Mouse (Mus musculus) embryonic facial prominence, embryonic 14.5 days (tissue): ENCODE measurements around the gene Pgap3. TPM values are rescaled to one million over a fixed set of nuclear protein-coding genes. Genes with fewer than 3 reads are reported as not detected.

Experiments
- ATAC-seq: fragments of 200-750 bp; cut with Nextera tagmentation; 2 replicates; pipeline ENCODE4 v1.8.0; 2017; ENCODE audit warnings: low read depth, moderate number of reproducible peaks, moderate TSS enrichment
- DNase-seq: peaks from one replicate; pipeline ENCODE4 v3.0.0-alpha.2; 2015; ENCODE audit warnings: low spot score
- H3K27ac ChIP-seq: fragments of 300-500 bp; sonication (generic); replicated peaks from 2 replicates; pipeline ENCODE4 v1.5.1; 2014; ENCODE audit warnings: low read depth, mild to moderate bottlenecking, low read length, moderate library complexity
- H3K27me3 ChIP-seq: fragments of 300-500 bp; sonication (generic); replicated peaks from 2 replicates; pipeline ENCODE4 v1.6.1; 2014; ENCODE audit warnings: low read length; ENCODE audit not compliant: control insufficient read depth, insufficient read depth
- H3K36me3 ChIP-seq: fragments of 300-500 bp; sonication (generic); 2 replicates; pipeline ENCODE4 v1.6.1; 2014; ENCODE audit warnings: low read length, mixed read lengths; ENCODE audit not compliant: control insufficient read depth, insufficient read depth
- H3K4me1 ChIP-seq: fragments of 300-500 bp; sonication (generic); 2 replicates; pipeline ENCODE4 v1.6.1; 2014; ENCODE audit warnings: antibody characterized with exemption, low read length; ENCODE audit not compliant: control insufficient read depth, insufficient read depth
- H3K4me2 ChIP-seq: fragments of 300-500 bp; sonication (generic); 2 replicates; pipeline ENCODE4 v1.6.1; 2014; ENCODE audit warnings: low read depth, mild to moderate bottlenecking, low read length, moderate library complexity, mixed read lengths
- H3K4me3 ChIP-seq: fragments of 300-500 bp; sonication (generic); 2 replicates; pipeline ENCODE4 v1.5.1; 2014; ENCODE audit warnings: low read depth, mild to moderate bottlenecking, low read length
- H3K9ac ChIP-seq: fragments of 300-500 bp; sonication (generic); 2 replicates; pipeline ENCODE4 v1.6.1; 2014; ENCODE audit warnings: low read depth, mild to moderate bottlenecking, low read length, moderate library complexity, mixed read lengths
- H3K9me3 ChIP-seq: fragments of 300-500 bp; sonication (generic); 2 replicates; pipeline ENCODE4 v1.6.1; 2016; ENCODE audit warnings: low read length; ENCODE audit not compliant: control insufficient read depth
- WGBS: fragments of 180-500 bp; shearing (Covaris S2); extraction: QIAGEN DNeasy Blood & Tissue Kit; methylation state at CpG from one replicate; pipeline ENCODE4 v1.1.7; 2014; 5-methylcytosine and 5-hydroxymethylcytosine counted together
- polyA plus RNA-seq: library from polyadenylated mRNA; unstranded; fragments of >200 nt; fragmentation: Nextera tagmentation; extraction: Ambion mirVana; gene quantifications from 2 replicates; pipeline ENCODE4 v1.2.1, GENCODE M21; 2014

Pgap3 gene
- polyA plus RNA-seq, 1 experiment from 2014 or later: 9.3 TPM

- Histone ChIP-seq H3K36me3 (no peaks in the 10 kb centered on the region), H3K9ac (0 out of 2 replicates have a peak overlapping the region, but pooled peaks have one; percentile 30), H3K4me3 (no peak overlapping the region), H3K27ac (no peak overlapping the region), H3K9me3 (no peaks in the 10 kb centered on the region), H3K4me1 (peaks cover 4% of the 10 kb centered on the region; the same call in 1 of the 2 replicates), H3K4me2 (no peak overlapping the region), H3K27me3 (peaks cover 57% of the 10 kb centered on the region)
- DNase-seq: no peak
- 40% methylated on average over 7 of the region's 8 CpGs for WGBS
- no peak for ATAC-seq
These were observed 46.6 kb downstream of the Pgap3 start for GRCm38 (mm10) chr11:98353651-98354211.

DNA sequence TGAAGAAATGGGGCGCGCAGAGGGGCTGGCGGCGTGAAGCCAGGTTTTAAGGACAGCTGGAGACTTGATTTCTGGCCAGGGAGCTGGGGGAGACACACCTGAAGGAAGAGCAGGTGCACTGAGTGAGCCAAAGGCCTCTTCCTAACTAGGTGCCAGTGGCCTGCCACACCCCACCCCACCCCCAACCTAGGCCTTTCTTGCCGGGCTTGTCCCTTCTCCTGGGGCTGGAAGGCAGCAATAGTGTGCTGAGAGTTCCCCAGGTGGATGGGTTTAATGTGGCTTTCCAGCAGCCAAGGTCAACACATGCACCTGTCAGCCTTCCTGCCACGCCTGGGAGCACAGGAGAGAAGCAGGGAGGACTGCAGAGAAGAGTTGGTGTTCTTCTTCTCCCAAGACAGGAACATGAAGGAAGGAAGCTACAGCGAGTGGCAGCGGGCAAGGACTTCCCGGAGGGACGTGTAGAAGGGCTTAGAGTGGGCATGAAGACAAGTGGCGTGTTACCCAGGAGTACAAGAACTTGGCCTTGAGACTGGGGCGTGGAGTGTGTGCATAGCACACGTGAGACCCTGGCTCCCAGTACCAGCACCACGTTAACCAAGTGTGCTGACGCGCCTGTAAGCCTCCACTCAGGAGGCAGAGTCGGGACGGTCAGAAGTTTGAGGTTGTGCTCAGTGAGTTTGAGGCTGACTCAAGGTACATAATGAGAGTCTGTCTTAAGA lies 47.9 kb downstream of the Pgap3 start:
- no peak for ATAC-seq
- Histone ChIP-seq H3K4me3 (no peak overlapping the region), H3K4me2 (no peak overlapping the region), H3K9ac (no peak overlapping the region), H3K4me1 (peaks cover 4% of the 10 kb centered on the region; the same call in 1 of the 2 replicates), H3K9me3 (no peaks in the 10 kb centered on the region), H3K36me3 (no peaks in the 10 kb centered on the region), H3K27me3 (peaks cover 70% of the 10 kb centered on the region), H3K27ac (no peak overlapping the region)
- DNase-seq: no peak
- WGBS: 73% methylated on average over 18 of the region's 18 CpGs

DNA sequence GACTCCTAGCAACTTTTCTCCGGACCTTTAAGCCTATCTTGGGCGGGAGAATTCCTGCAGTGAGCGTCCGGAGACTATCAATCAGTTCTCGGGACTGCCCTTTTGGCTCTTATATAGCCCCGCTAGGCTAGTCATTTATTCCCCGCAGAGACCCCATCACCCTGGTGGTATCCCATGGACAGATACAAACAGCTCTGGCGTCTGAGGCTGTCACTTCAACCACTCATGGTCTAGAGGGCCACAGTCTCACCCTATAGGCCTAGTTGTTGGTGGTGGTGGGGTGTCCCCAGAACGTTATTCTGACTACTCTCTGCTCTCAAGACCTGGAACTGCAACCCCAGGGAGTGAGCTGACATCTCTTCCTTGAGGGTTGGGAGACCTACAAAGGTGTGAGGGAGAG lies 51.0 kb downstream of the Pgap3 start:
- H3K4me2 ChIP-seq: peak overlapping the region; percentile 91; the same call in 1 of the 2 replicates
- no peaks in the 10 kb centered on the region for H3K9me3 ChIP-seq
- H3K4me3 ChIP-seq: peak overlapping the region; percentile 50; the same call in 1 of the 2 replicates
- H3K36me3 ChIP-seq: no peaks in the 10 kb centered on the region
- no peak overlapping the region for H3K27ac ChIP-seq
- WGBS: 4% methylated on average over 9 of the region's 9 CpGs
- H3K4me1 ChIP-seq: peaks cover 4% of the 10 kb centered on the region; the same call in 1 of the 2 replicates
- DNase-seq (no peak), ATAC-seq (no peak)
- peak overlapping the region; percentile 56; the same call in 1 of the 2 replicates for H3K9ac ChIP-seq
- H3K27me3 ChIP-seq: peaks cover 87% of the 10 kb centered on the region

- peak; percentile 52 for DNase-seq
- peak; percentile 66; the same call in 1 of the 2 replicates for ATAC-seq
- Histone ChIP-seq H3K9me3 (no peaks in the 10 kb centered on the region), H3K4me1 (peaks cover 4% of the 10 kb centered on the region; the same call in 1 of the 2 replicates), H3K4me3 (peak within 1 kb of the TSS; percentile 50), H3K36me3 (no peaks in the 10 kb centered on the region), H3K27me3 (peaks cover 80% of the 10 kb centered on the region), H3K9ac (peak within 1 kb of the TSS; percentile 56), H3K4me2 (peak within 1 kb of the TSS; percentile 91), H3K27ac (no peak within 1 kb of the TSS)
- 0% methylated on average over 40 of the region's 55 CpGs for WGBS
These were observed 52.0 kb downstream of the Pgap3 start, which contains the start of gene Ppp1r1b for GRCm38 (mm10) chr11:98348083-98348961. Ppp1r1b (plus strand) TSS chr11:98348404.

DNA sequence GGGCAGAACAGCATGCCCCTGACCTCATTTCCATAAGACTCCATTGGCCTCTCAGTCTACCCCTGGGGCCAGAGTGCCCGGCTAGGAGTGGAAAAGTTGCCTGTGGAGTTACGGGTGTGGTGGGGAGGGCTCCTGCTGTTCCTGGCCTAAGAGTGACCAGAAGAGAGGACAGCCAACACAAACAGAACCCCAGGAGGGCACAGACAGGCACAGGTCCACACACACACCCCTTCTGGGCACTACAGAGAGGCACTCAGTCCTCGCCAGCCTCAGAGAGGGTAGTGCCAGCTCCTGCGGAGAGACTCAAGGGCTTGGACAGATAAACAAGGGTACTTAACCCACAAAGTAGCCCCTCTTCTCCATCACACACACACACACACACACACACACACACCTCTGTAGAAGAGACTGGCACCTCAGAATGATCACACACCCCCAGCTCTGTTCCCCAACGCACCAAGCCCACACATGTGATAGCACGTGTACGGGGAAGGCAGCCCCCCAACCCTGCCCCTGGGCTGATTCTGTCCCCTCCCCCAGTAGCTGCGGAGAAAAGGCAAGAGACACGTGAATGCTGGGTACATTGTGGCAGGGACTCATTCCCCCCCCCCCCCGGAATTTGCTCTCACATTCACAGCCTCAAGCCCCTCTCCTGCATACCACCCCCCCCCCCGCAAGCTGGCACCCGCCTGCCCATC lies 52.8 kb downstream of the Pgap3 start:
- Histone ChIP-seq H3K36me3 (no peaks in the 10 kb centered on the region), H3K4me1 (peaks cover 4% of the 10 kb centered on the region; the same call in 1 of the 2 replicates), H3K27ac (no peak overlapping the region), H3K4me3 (peak overlapping the region; percentile 50; the same call in 1 of the 2 replicates), H3K4me2 (peak overlapping the region; percentile 91; the same call in 1 of the 2 replicates), H3K27me3 (peaks cover 73% of the 10 kb centered on the region), H3K9me3 (no peaks in the 10 kb centered on the region), H3K9ac (no peak overlapping the region)
- 6% methylated on average over 8 of the region's 12 CpGs for WGBS
- DNase-seq (no peak), ATAC-seq (no peak)

- Histone ChIP-seq H3K9me3 (no peaks in the 10 kb centered on the region), H3K27ac (no peak overlapping the region), H3K4me3 (no peak overlapping the region), H3K4me2 (no peak overlapping the region), H3K9ac (no peak overlapping the region), H3K27me3 (peaks cover 75% of the 10 kb centered on the region), H3K4me1 (peaks cover 9% of the 10 kb centered on the region; the same call in 1 of the 2 replicates), H3K36me3 (no peaks in the 10 kb centered on the region)
- DNase-seq (no peak), ATAC-seq (no peak)
- WGBS: 13% methylated on average over 9 of the region's 9 CpGs
These were observed 54.1 kb downstream of the Pgap3 start for GRCm38 (mm10) chr11:98346168-98346567.

- Histone ChIP-seq H3K4me3 (0 out of 2 replicates have a peak overlapping the region, but pooled peaks have one; percentile 14), H3K4me2 (peak overlapping the region; percentile 46), H3K27ac (no peak overlapping the region), H3K36me3 (no peaks in the 10 kb centered on the region), H3K27me3 (peaks cover 73% of the 10 kb centered on the region), H3K4me1 (peaks cover 9% of the 10 kb centered on the region; the same call in 1 of the 2 replicates), H3K9ac (no peak overlapping the region), H3K9me3 (no peaks in the 10 kb centered on the region)
- DNase-seq (no peak), ATAC-seq (no peak)
- WGBS: under 1% methylated on average over 14 of the region's 14 CpGs
These were observed 55.0 kb downstream of the Pgap3 start for GRCm38 (mm10) chr11:98345253-98345652.
